Mouse (Mus musculus) lung, postnatal 0 days (tissue): ENCODE data around the gene Syncrip.

Experiments used
- CTCF ChIP-seq: IDR thresholded peaks from 2 replicates; pipeline ENCODE4 v1.5.1; 2016; ENCODE audit warnings: antibody characterized with exemption, mild to moderate bottlenecking
- EP300 ChIP-seq: IDR thresholded peaks from 2 replicates; pipeline ENCODE4 v1.6.1; 2016; ENCODE audit warnings: antibody characterized with exemption, mild to moderate bottlenecking, control low read depth

- no peak for TF ChIP-seq CTCF
- no peak for TF ChIP-seq EP300
Observed at GRCm38 (mm10) chr9:88416752-88417151, 65.6 kb downstream of the Syncrip start.
